Comparison of ENCODE assay signal across 9 mouse cellular contexts in the genomic region with DNA sequence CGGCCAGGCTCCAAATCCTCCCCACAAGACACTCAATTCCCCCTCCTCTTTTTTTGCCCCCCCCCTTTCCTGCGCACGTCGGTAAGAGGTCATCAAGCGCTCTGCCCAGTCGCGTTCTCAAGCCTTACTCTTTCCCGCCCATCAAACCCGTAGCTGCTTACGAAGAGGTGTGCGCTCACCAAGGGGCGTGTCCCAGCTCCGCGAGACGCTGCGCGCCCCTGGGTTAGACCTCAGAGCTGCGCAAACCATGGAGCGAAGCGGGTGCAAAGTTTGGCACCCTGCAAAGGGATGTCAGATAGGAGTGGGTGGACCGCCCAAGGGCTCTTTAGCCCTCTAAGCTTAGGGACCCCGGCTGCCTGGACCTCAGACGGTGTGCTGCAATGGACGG. TPM values are rescaled to one million over a fixed set of nuclear protein-coding genes. Genes with fewer than 3 reads are reported as not detected.
DNase-seq lines count a peak whose midpoint lies in the region; ATAC-seq and TF ChIP-seq lines count a peak whose summit lies in the region.
"Had no signal": no experiment of that assay in that cellular context is flagged by ENCODE, and none has a peak within 500 bp of the region (broad histone marks: within the 10 kb centered on the region; RNA-seq: fewer than 3 reads in every experiment).

No protein-coding gene starts in this region.

- no peak for TF ChIP-seq EP300 in heart, adult 2 months (IDR thresholded peaks at IDR 0.05; ENCODE audit: insufficient read depth, low read depth, low read length)

- no peaks in the 10 kb centered on the region for H3K4me1 ChIP-seq in heart, adult 2 months (ENCODE audit: control insufficient read depth, insufficient read depth, low read length)
- H3K4me1 ChIP-seq in forebrain, embryonic 15.5 days: 0 out of 2 replicates have a peak, but pooled peaks cover 11% of the 10 kb centered on the region
- H3K4me1 ChIP-seq in kidney, embryonic 15.5 days: peaks cover 9% of the 10 kb centered on the region; the same call in 1 of the 2 replicates

- no peak overlapping the region for H3K9ac ChIP-seq in heart, adult 2 months (ENCODE audit: low read depth, low read length)
- no peak overlapping the region for H3K9ac ChIP-seq in forebrain, embryonic 15.5 days (replicated peaks)
- no peak overlapping the region for H3K9ac ChIP-seq in kidney, embryonic 15.5 days

- H3K9me3 ChIP-seq in forebrain, embryonic 15.5 days: no peaks in the 10 kb centered on the region
- H3K9me3 ChIP-seq in kidney, embryonic 15.5 days (replicated peaks): no peaks in the 10 kb centered on the region

- H3K4me2 ChIP-seq in forebrain, embryonic 15.5 days (replicated peaks): peak overlapping the region; percentile 58
- peak overlapping the region; percentile 69 for H3K4me2 ChIP-seq in kidney, embryonic 15.5 days

- ATAC-seq in forebrain, embryonic 15.5 days (replicated peaks): peak; percentile 83
- ATAC-seq in kidney, embryonic 15.5 days (replicated peaks; ENCODE audit: low FRiP score): peak; percentile 82
- no peak for ATAC-seq in frontal cortex, adult (ENCODE audit: low TSS enrichment)

- H3K27me3 ChIP-seq in heart, adult 2 months (ENCODE audit: control insufficient read depth, insufficient read depth, low read length): peaks cover 2% of the 10 kb centered on the region; the same call in 1 of the 2 replicates
- H3K27me3 ChIP-seq in forebrain, embryonic 15.5 days: no peaks in the 10 kb centered on the region
- peaks cover 30% of the 10 kb centered on the region for H3K27me3 ChIP-seq in kidney, embryonic 15.5 days

- peak; percentile 2 to 19 for DNase-seq in heart, adult 2 months
- DNase-seq in heart, adult 8-10 months (ENCODE audit: low spot score): no peak
- DNase-seq in adrenal gland, adult 8-10 months: peak; percentile 13
- peak; percentile 26 for DNase-seq in lung, postnatal 36 days
- DNase-seq in layer of hippocampus, adult 9-11 months: no peak

- no peaks in the 10 kb centered on the region for H3K79me2 ChIP-seq in heart, adult 2 months (replicated peaks; ENCODE audit: control insufficient read depth, insufficient read depth, low read length)

- H3K27ac ChIP-seq in heart, adult 2 months: no peak overlapping the region
- no peak overlapping the region for H3K27ac ChIP-seq in forebrain, embryonic 15.5 days (replicated peaks)
- H3K27ac ChIP-seq in kidney, embryonic 15.5 days: no peak overlapping the region

- H3K4me3 ChIP-seq in heart, adult 2 months: peak overlapping the region; percentile 19; the same call in 1 of the 2 replicates
- H3K4me3 ChIP-seq in forebrain, embryonic 15.5 days: peak overlapping the region; percentile 41
- peak overlapping the region; percentile 41 for H3K4me3 ChIP-seq in kidney, embryonic 15.5 days (replicated peaks)

- H3K36me3 ChIP-seq in heart, adult 2 months (ENCODE audit: control insufficient read depth, insufficient read depth, low read length): no peaks in the 10 kb centered on the region
- no peaks in the 10 kb centered on the region for H3K36me3 ChIP-seq in forebrain, embryonic 15.5 days
- H3K36me3 ChIP-seq in kidney, embryonic 15.5 days: no peaks in the 10 kb centered on the region

- TF ChIP-seq POLR2A in heart, adult 2 months (IDR thresholded peaks at IDR 0.05; ENCODE audit: insufficient read depth, low read depth, low read length): no peak

- TF ChIP-seq CTCF in heart, adult 2 months (IDR thresholded peaks at IDR 0.05): no peak

- intact Hi-C loops in heart, adult 2 months (cut with DNase I): no loop called here

- 13% methylated on average over 24 of the region's 24 CpGs for WGBS in heart, adult 2 months
- 17% methylated on average over 24 of the region's 24 CpGs for WGBS in forebrain, embryonic 15.5 days
- WGBS in kidney, embryonic 15.5 days: 24% methylated on average over 22 of the region's 24 CpGs

RNA-seq across cellular contexts. Expression of a gene that starts 0.9 kb away (rescaled TPM):
- total RNA-seq in heart, adult 2 months (2021): under 1 TPM; 0.03 to 0.16 TPM
- polyA plus RNA-seq in heart, adult 2 months (2012; rRNA removed): 0.03 TPM in 1 of 2 replicates, not detected in the other
- total RNA-seq in heart, adult 8-10 months (2022): under 1 TPM in 2 of 4 experiments, not detected in 2; 0.09 to 0.16 TPM
- 1 to 10 TPM in 3 of 4 experiments, under 1 TPM in 1; 0.94 to 4.5 (median 2.7) TPM for total RNA-seq in adrenal gland, adult 8-10 months (2022)
- polyA plus RNA-seq in forebrain, embryonic 15.5 days (2015; fragmentation: Nextera tagmentation; extraction: Ambion mirVana): 0.54 and 0.66 TPM in 2 replicates
- 0.19 and 0.78 TPM in 2 replicates for polyA plus RNA-seq in kidney, embryonic 15.5 days (2015; fragmentation: Nextera tagmentation; extraction: Ambion mirVana)
- total RNA-seq: MEL had no signal

Comparison
In these comparisons a context has a peak if more than half of its experiments do, and no peak if none do; other contexts are left out.
1. DNase-seq: peak in heart, adult 2 months (2 of 2), adrenal gland, adult 8-10 months (single experiment) and lung, postnatal 36 days (single experiment); none in heart, adult 8-10 months (single experiment) and layer of hippocampus, adult 9-11 months (single experiment).
2. Peak in every context shown above with its lines, with median percentiles within 50 percentile points of each other: H3K4me3 ChIP-seq.